Comparison of ENCODE assay signal across 8 mouse cellular contexts in genomic region chr4:57955544-57955958, GRCm38 (mm10). TPM values are rescaled to one million over a fixed set of nuclear protein-coding genes. Genes with fewer than 3 reads are reported as not detected.
DNase-seq lines count a peak whose midpoint lies in the region; ATAC-seq and TF ChIP-seq lines count a peak whose summit lies in the region.

No protein-coding gene starts in this region.

- peak; percentile 25 for ATAC-seq in G1E (ENCODE audit: extremely low read depth, insufficient number of reproducible peaks, low FRiP score, poor library complexity, severe bottlenecking)
- ATAC-seq in forebrain, embryonic 15.5 days (replicated peaks), result peak; percentile 44
- peak; percentile 13 for ATAC-seq in lung, embryonic 16.5 days (ENCODE audit: low read depth)

- peak overlapping the region; percentile 93 for H3K4me3 ChIP-seq in G1E (ENCODE audit: low read depth, low read length)
- H3K4me3 ChIP-seq in forebrain, embryonic 15.5 days, result peak overlapping the region; percentile 93
- H3K4me3 ChIP-seq in layer of hippocampus, adult 2 months, result peak overlapping the region; percentile 87
- peak overlapping the region; percentile 83 for H3K4me3 ChIP-seq in lung, embryonic 16.5 days (ENCODE audit: low read length)

- intact Hi-C loops in heart, postnatal 25 days (cut with DNase I), result loop anchor here (5.0 kb wide), 1 partner anchor 122 kb away; no protein-coding TSS in a partner anchor

- H3K27me3 ChIP-seq in G1E (ENCODE audit: insufficient read depth, low read length), result no peaks in the 10 kb centered on the region
- H3K27me3 ChIP-seq in forebrain, embryonic 15.5 days, result no peaks in the 10 kb centered on the region
- H3K27me3 ChIP-seq in lung, embryonic 16.5 days (ENCODE audit: control insufficient read depth, insufficient read depth, low read depth, low read length), result no peaks in the 10 kb centered on the region

- H3K4me1 ChIP-seq in G1E (ENCODE audit: insufficient read depth, low read depth, low read length), result peaks cover 59% of the 10 kb centered on the region
- H3K4me1 ChIP-seq in forebrain, embryonic 15.5 days, result peaks cover 24% of the 10 kb centered on the region
- peaks cover 17% of the 10 kb centered on the region; the same call in 1 of the 2 replicates for H3K4me1 ChIP-seq in lung, embryonic 16.5 days (replicated peaks; ENCODE audit: control insufficient read depth, insufficient read depth, low read length)

- H3K9me3 ChIP-seq in G1E (replicated peaks), result no peaks in the 10 kb centered on the region
- H3K9me3 ChIP-seq in forebrain, embryonic 15.5 days, result no peaks in the 10 kb centered on the region
- H3K9me3 ChIP-seq in lung, embryonic 16.5 days (ENCODE audit: control insufficient read depth, low read length), result peaks cover 3% of the 10 kb centered on the region; the same call in 1 of the 2 replicates

- peak overlapping the region; percentile 89 for H3K27ac ChIP-seq in forebrain, embryonic 15.5 days (replicated peaks)
- peak overlapping the region; percentile 95 for H3K27ac ChIP-seq in layer of hippocampus, adult 2 months
- H3K27ac ChIP-seq in lung, embryonic 16.5 days (ENCODE audit: low read length), result peak overlapping the region; percentile 92

- peak overlapping the region; percentile 71 for H3K4me2 ChIP-seq in forebrain, embryonic 15.5 days (replicated peaks)
- H3K4me2 ChIP-seq in lung, embryonic 16.5 days (ENCODE audit: low read depth, low read length), result peak overlapping the region; percentile 73

- H3K9ac ChIP-seq in forebrain, embryonic 15.5 days (replicated peaks), result peak overlapping the region; percentile 90
- H3K9ac ChIP-seq in lung, embryonic 16.5 days (ENCODE audit: low read length), result peak overlapping the region; percentile 91

- DNase-seq in G1E (ENCODE audit: low spot score), result peak; percentile 49
- DNase-seq in c-Kit-negative CD71-positive TER-119-positive erythroid progenitor cells, embryonic 14.5 days (ENCODE audit: low read depth, low spot score), result peak; percentile 63
- DNase-seq in heart, postnatal 25 days (ENCODE audit: low spot score), result peak; percentile 48
- peak; percentile 15 to 55 for DNase-seq in layer of hippocampus, adult 2 months (ENCODE audit: low spot score in 2 of 2)
- peak; percentile 60 to 68 for DNase-seq in right cerebral cortex, adult 2 months (ENCODE audit: low spot score in 2 of 2)
- DNase-seq in urinary bladder, postnatal 10 days (ENCODE audit: low spot score), result peak; percentile 24

- TF ChIP-seq CTCF in G1E (IDR thresholded peaks at IDR 0.05; ENCODE audit: low read depth, low read length), result no peak
- TF ChIP-seq CTCF in layer of hippocampus, adult 2 months (conservative IDR thresholded peaks at IDR 0.05), result no peak

- 0% methylated on average over 25 of the region's 25 CpGs for WGBS in forebrain, embryonic 15.5 days
- WGBS in lung, embryonic 16.5 days, result under 1% methylated on average over 25 of the region's 25 CpGs

- peaks cover 35% of the 10 kb centered on the region for H3K36me3 ChIP-seq in G1E (replicated peaks)
- H3K36me3 ChIP-seq in forebrain, embryonic 15.5 days, result peaks cover 16% of the 10 kb centered on the region
- peaks cover 13% of the 10 kb centered on the region for H3K36me3 ChIP-seq in lung, embryonic 16.5 days (ENCODE audit: control insufficient read depth, insufficient read depth, low read length)

RNA-seq across cellular contexts. Expression of gene Txn1, which starts 0.7 kb away (rescaled TPM):
- total RNA-seq in G1E (2014; fragmentation: Nextera tagmentation), result 174 and 189 TPM in 2 replicates
- 241 and 298 TPM in 2 replicates for total RNA-seq in G1E (2017)
- 21.9 and 54.6 TPM in 2 replicates for polyA plus RNA-seq in G1E (2012)
- 285 and 307 TPM in 2 replicates for polyA plus RNA-seq in forebrain, embryonic 15.5 days (2015; fragmentation: Nextera tagmentation; extraction: Ambion mirVana)
- 100 to 1,000 TPM; 120 to 126 TPM for total RNA-seq in heart, postnatal 25 days (2021)
- 10 to 100 TPM; 96.7 to 97.5 TPM for total RNA-seq in layer of hippocampus, adult 2 months (2021)
- polyA plus RNA-seq in lung, embryonic 16.5 days (2015; fragmentation: Nextera tagmentation; extraction: Ambion mirVana), result 444 and 474 TPM in 2 replicates

RNA-seq across cellular contexts. Expression of gene D630039A03Rik, which starts 39.5 kb away (rescaled TPM):
- total RNA-seq in G1E (2014; fragmentation: Nextera tagmentation), result not detected in 2 replicates
- total RNA-seq in G1E (2017), result 0.06 and 0.22 TPM in 2 replicates
- polyA plus RNA-seq in G1E (2012), result not detected in 2 replicates
- not detected in 2 replicates for polyA plus RNA-seq in forebrain, embryonic 15.5 days (2015; fragmentation: Nextera tagmentation; extraction: Ambion mirVana)
- total RNA-seq in heart, postnatal 25 days (2021), result under 1 TPM; 0.26 to 0.28 TPM
- under 1 TPM; 0.37 to 0.41 TPM for total RNA-seq in layer of hippocampus, adult 2 months (2021)
- polyA plus RNA-seq in lung, embryonic 16.5 days (2015; fragmentation: Nextera tagmentation; extraction: Ambion mirVana), result 3.4 and 3.5 TPM in 2 replicates

RNA-seq across cellular contexts. Expression of gene Txndc8, which starts 53.4 kb away (rescaled TPM):
- total RNA-seq in G1E (2014; fragmentation: Nextera tagmentation) (not detected in 2 replicates), G1E (2017) (not detected in 2 replicates)
- polyA plus RNA-seq in G1E (2012), result not detected in 2 replicates
- polyA plus RNA-seq in forebrain, embryonic 15.5 days (2015; fragmentation: Nextera tagmentation; extraction: Ambion mirVana), result not detected in 2 replicates
- total RNA-seq in heart, postnatal 25 days (2021), result not detected
- total RNA-seq in layer of hippocampus, adult 2 months (2021), result not detected
- polyA plus RNA-seq in lung, embryonic 16.5 days (2015; fragmentation: Nextera tagmentation; extraction: Ambion mirVana), result not detected in 2 replicates

Comparison
In these comparisons a context has a peak if more than half of its experiments do, and no peak if none do; other contexts are left out.
1. Peak in every context shown above with its lines: DNase-seq, ATAC-seq, H3K4me3 ChIP-seq and H3K27ac ChIP-seq.